Mouse (Mus musculus) thymus, postnatal 25 days (tissue): ENCODE measurements around the gene Gga1.
"Not testable (repeated sequence)": the region's sequence is repeated elsewhere in the genome, so short reads cannot be mapped to it uniquely, and the experiment has no call there.

Experiments
- DNase-seq: peaks from one replicate; pipeline ENCODE4 v3.0.0; 2022

Gene Gga1

DNA sequence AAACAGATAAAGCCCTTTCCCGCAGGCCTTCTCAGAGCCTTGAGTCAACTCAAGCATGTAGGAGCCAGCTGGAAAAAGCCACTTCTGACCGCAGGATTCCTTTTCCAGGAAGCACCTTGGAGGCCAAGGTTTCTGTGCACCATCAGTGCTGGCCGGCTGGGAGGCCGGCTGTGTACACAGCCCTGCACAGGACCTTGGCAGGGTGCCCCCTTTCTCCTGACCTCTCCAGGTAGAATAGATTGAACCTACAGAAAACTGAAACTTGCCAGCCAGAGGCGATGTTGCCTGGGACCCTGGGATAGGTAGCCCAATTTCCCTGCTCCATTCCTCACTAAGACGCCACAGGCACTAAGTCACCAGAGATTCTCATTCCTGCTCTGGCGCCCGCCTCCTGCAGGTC is 31.1 kb upstream of the Gga1 start:
- DNase-seq: no peak

GRCm38 (mm10) chr15:78846352-78846751 is 30.6 kb upstream of the Gga1 start:
- no peak for DNase-seq

DNA sequence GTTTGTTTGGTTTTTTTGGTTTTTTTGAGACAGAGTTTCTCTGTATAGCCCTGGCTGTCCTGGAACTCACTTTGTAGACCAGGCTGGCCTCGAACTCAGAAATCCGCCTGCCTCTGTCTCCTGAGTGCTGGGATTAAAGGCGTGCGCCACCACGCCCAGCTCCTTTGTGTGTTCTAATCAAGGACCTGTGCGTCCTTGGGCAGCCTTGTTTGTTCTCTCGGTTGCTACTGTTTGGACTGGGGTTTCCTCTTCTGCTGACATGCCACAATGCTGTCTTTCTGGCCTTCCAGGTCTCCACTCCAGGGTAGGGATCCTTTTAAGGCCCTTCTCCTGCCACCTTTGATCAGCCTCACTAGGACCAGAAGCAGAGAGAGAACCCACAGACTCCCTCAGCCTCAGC is 30.2 kb upstream of the Gga1 start:
- DNase-seq: not testable (repeated sequence)

DNA sequence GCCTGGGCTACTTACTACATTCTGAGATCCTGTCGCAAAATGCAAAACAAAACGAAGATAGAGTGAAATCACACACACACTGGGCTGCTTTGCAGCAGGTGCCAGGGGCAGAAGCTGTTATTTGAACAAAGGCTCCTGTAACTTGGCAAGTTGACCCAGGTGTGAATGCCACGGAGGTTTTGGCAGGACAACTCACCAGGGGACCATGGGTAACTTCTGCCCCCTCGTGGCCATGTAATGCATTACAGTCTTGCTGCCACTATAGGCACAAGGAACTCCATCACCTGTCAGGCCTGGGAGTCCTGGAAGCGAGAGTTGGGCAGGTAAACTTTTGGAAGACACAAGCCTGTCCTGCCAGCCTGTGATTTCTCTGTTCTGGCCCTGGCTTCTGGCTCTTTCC is 28.5 kb upstream of the Gga1 start:
- peak; percentile 87 for DNase-seq

- DNase-seq: no peak
Observed at GRCm38 (mm10) chr15:78849485-78849884, 27.5 kb upstream of the Gga1 start.

DNA sequence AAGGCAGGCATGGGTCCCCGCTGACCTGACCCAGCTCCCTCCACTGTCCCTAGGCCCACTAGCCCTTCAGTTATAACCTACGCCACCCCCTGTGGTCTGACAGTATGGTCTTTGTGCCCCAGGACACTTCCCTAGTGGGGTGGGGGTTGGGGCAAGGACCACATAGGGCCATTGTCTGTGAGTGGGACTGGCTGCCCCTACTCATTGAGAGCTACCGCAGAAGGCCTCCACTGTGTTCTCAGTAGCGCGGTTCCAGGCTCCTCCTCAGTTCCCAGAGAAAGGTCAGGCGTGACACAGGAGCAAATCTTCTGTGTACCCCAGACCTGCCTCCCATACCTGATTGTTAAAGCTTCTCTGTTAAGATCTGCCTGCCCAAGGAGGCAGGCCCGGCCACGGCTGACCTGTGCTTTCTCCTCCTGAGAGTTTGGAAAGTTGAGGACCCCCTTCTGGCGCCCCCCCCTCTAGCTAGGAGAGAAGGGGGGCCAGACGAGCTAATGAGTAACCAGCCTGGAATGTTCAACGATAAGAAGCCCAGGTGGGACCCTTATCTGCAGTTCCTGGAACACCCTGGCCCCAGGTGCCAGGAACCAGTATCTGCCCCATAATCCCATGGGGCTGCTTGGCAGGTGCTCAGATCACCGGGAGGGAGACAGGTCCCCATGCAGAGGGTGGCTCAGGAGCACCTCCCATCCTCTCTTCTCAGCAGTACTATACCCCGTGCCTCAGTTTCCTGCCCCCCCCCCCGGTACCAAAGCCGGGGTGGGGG is 26.7 kb upstream of the Gga1 start:
- no peak for DNase-seq

DNA sequence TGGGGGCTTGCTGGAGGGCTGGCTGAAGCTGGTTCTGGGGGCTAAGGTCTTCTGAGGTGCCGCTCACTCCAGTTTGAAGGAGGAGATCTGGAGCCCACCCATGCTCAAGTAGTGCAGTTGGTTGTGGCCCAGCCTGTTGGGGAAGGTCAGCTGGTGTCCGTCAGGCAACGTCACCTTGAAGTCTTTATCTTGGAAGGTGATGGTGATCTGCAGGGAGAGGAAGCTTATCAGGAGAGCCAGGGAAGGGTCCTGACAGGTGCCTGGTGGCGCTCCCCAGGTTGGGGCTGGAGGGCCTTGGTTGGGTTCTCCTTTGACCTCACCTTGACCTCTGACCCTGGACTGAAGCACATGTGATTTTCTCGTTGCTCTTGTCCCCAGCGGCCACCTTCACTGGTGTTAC is 26.0 kb upstream of the Gga1 start:
- DNase-seq: no peak

- DNase-seq: peak; percentile 88
Observed at GRCm38 (mm10) chr15:78851505-78852153, 25.4 kb upstream of the Gga1 start.

DNA sequence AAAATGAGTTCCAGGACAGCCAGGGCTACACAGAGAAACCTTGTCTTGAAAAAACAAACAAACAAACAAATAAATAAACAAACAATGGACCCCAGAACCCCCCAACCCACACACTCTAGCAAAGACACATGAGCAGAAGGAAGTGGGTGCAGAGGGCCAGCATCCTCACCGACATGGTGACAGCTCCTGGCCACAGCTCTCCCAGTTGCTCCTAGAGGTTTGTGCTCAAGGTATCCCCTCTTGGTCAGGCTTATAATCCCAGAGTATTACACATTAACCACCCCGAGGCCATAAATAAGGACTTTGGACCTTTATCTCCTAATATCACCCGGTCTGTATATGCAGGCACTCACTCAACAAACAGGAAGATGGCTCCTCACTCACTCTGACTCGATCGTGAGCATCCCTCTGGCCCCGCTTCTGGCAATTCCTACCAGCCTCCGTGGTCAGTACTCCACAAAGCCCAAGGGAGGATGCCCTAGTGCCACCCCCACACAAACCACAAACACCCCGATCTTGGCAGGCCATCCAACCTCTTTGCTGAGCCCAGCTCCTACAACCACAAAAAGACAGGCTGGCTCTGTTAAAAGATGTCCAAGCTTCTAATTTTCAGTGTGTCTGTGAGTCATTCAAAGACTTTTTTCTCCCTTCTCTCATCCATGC is 21.6 kb upstream of the Gga1 start, which contains the start of gene Lgals2:
Gene Lgals2 (minus strand): TSS at position 227 of the 663 bp plus-strand sequence.
- no peak for DNase-seq

DNA sequence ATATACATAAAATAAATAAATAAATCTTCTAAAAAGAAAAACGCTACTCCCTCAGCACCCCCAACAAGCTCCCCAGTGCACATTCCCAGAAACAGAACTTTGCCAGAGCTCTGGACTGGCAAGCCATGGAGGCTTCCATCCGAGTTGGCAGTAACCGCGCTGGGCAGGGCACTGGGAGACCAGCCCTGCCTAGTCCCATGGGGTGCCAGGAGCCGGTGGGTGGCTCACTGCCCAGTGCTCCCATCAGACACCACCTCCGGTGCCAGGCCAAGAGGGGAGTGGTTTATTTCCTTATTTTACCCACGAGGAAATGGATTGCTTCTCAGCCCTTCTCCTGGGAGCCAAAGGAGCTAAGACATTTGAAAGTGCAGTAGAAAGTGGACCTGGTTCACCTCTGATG is 20.0 kb upstream of the Gga1 start:
- no peak for DNase-seq

DNA sequence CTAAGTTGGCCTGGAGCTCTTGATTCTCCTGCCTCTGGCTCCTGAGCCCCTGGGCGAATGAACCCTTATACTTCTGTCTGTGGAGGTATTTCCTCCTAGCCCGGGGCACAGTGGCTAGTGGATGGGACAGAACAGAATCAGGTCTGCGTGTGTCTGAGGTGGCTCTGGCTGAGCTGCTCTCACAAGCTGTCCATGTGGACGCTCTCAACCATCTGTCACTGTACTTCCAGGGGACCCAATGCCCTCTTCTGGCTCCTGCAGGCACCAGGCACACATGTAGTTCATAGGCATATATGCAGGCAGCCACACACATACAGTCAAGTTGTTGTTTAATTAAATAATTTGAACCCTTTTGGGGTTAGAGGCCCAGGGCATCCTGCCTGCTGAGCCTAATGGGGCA is 17.7 kb upstream of the Gga1 start:
- no peak for DNase-seq

DNA sequence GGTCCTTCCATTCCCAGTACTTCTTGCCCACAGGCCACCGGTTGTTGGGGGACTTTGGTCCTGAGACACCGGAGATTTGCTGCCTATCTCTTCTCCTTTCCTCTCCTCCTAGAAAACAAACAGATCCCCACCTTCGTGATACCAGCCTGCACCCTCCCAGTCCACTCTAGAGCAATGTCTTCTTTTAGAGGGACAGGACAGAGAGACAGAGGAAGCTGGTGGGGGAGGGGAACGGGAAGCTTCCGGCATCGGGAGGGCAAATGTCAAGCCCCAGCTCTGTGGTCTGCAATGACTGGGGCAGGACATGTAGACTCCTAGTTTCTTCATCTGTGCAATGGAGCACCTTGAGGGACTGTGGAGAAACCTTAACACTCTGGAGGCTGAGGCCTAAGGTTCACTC is 17.3 kb upstream of the Gga1 start:
- peak; percentile 45 for DNase-seq

DNA sequence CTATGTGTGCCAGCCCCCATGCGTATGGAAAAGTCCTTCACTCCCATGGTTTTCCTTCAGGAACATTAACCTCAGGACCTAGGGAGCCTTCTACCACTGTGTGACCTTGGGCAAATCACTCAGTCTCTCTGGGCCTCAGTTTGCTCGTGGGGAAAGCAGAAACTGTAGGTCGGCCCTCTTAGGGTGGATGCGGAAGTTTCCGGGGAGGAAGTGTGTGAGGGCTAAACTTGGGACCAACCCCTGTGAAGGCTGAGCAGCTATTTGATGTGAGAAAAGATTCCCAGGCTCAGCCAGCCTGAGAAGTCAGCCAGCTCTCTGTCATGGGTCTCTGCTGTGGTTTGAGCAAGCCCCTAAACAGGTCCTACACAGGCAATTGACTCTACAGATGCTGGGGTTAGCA is 14.7 kb upstream of the Gga1 start:
- no peak for DNase-seq

GRCm38 (mm10) chr15:78863154-78863553 is 13.8 kb upstream of the Gga1 start:
- DNase-seq: no peak

- DNase-seq: peak; percentile 35
Observed at GRCm38 (mm10) chr15:78863852-78864253, 13.1 kb upstream of the Gga1 start.

GRCm38 (mm10) chr15:78868398-78868797 is 8.6 kb upstream of the Gga1 start:
- no peak for DNase-seq

DNA sequence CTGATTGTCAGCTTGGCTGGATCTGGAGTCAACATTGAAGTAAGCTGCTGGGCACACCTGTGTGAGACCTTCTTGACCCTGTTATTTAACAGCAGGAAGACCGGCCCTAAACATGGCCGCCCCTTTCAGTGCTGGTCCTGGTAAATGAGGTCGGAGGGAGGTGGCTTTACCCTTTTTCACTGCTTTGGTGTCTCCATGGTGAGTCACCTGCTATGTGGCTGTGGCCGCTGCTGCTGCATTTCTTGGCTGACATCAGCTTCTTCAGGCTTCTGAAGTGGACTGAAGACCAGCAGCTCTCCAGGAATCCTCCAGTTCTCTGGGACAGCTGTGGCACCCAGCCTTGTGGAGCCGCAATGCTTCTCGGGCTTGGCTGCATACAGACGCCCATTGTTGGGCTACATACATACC is 8.2 kb upstream of the Gga1 start:
- no peak for DNase-seq

- peak; percentile 50 for DNase-seq
Observed at GRCm38 (mm10) chr15:78869775-78870174, 7.2 kb upstream of the Gga1 start.

GRCm38 (mm10) chr15:78872021-78872608 is 4.9 kb upstream of the Gga1 start:
- no peak for DNase-seq

DNA sequence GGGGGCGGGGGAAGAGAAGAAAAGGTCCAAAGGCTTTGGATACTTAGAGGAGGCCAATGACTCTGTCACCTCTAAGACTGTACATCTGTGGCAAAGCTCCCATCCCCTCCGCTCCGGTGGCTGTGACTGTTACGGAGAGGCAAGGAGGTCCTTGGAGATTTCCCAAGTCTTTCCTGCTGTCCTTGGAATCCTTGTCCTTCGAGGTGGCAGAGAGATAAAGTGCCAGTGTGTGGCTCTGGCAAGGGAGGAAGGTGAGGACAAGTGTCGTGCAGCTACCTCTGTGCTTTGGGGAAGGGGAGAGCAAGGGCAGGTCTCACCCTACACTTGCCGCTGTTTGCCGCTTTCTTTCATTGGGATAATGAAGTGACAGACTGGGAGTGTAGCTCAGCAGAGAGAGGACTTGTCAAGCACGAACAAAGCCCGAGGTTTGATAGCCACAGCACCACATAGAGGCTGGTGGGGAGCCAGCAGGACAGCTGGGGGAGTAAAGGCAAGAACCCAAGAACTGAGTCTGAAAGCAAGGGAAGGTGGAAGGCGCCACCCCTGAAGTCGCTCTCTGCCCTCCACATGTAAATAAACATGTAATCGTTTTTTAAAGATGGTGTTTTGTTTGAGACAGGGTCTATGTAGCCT is 3.1 kb upstream of the Gga1 start:
- no peak for DNase-seq

GRCm38 (mm10) chr15:78874989-78875388 is 2.0 kb upstream of the Gga1 start:
- DNase-seq: no peak

- no peak for DNase-seq
Observed at GRCm38 (mm10) chr15:78875537-78875936, 1.5 kb upstream of the Gga1 start.

DNA sequence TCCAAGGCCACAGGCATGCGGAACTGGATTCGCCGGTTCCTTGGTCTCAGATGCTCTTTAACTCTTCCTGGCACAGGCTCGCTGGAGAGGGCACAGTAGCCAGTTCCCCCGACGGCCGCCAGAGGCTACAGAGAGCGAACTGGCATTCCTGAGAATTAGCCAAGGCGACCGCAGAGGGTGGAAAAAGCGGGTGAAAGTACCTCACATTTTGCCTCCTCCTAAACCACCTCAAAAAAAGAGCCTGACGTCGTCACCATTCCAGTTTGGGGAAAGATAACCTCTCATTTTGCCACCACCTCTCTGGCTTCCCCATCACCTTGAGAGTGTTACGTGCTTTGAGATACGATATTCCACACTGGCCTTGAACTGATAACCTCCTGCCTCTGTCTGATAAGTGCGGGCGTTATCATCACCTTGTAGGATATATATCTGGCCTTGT is 713 bp upstream of the Gga1 start:
- DNase-seq: peak; percentile 73
